Mouse (Mus musculus): Measurements from ENCODE around the gene Blvrb. TPM values are rescaled to one million over a fixed set of nuclear protein-coding genes. Genes with fewer than 3 reads are reported as not detected.

The Blvrb gene
- total and polyA plus RNA-seq, 3 experiments = 29.9 to 46.2 (median 31.7) TPM

DNA sequence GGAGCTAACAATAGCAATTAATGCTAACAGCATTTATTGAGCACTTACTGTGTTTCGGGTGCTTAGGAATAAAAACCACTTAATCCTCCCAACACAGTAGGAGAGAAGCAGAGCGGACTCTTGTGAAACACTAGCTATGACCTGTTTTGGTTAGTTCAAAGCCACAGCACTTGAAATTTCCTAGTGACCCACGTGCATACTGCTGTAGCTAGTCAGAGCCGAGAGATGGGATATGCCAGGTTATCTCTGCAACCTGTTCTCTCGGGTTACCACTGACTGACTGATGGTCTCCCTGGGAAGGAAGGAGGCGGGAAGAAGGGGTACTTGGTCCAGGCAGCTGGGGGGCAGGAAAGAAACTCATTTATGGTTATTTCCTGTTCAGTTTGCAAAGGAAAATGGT, 12.7 kb downstream of the Blvrb start:
- 73% methylated on average over 6 of the region's 6 CpGs for WGBS
- Histone ChIP-seq H3K4me3 (no peak overlapping the region), H3K27ac (no peak overlapping the region), H3K27me3 (ENCODE audit: control insufficient read depth, insufficient read depth, low read length) (no peaks in the 10 kb centered on the region), H3K36me3 (ENCODE audit: control insufficient read depth, insufficient read depth, low read length) (no peaks in the 10 kb centered on the region), H3K4me1 (ENCODE audit: control insufficient read depth, insufficient read depth, low read length) (no peaks in the 10 kb centered on the region), H3K79me2 (replicated peaks; ENCODE audit: control insufficient read depth, insufficient read depth, low read length) (no peaks in the 10 kb centered on the region), H3K9ac (ENCODE audit: low read depth, low read length) (no peak overlapping the region)
- DNase-seq = no peak
- TF ChIP-seq CTCF (IDR thresholded peaks at IDR 0.05) (no peak), EP300 (IDR thresholded peaks at IDR 0.05; ENCODE audit: insufficient read depth, low read depth, low read length) (no peak)
- intact Hi-C loops (cut with DNase I) = no loop called here

DNA sequence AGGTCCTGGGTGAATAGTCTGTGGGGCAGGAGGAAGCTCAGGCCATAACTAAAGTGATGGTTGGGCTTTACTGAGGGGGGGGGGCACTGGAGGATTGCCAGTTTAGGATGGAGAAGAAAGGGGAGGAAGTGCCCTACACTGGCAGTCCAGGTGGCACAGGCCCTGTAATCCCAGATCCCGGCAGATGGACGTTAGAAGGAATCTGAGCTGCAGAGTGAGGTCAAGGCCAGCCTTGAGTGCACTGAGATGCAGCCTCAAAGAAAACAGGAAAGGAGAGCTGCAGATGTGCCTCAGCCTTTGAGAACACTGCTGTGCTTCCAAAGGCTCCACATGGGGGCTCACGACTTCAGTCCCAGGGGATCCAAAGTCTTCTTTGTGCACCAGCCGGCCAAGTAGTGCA, 19.9 kb downstream of the Blvrb start:
- no peak overlapping the region for H3K27ac ChIP-seq
- no peaks in the 10 kb centered on the region for H3K36me3 ChIP-seq (ENCODE audit: control insufficient read depth, insufficient read depth, low read length)
- H3K4me3 ChIP-seq = no peak overlapping the region
- H3K9ac ChIP-seq (ENCODE audit: low read depth, low read length) = no peak overlapping the region
- WGBS = 31% methylated on average over 4 of the region's 4 CpGs
- intact Hi-C loops (cut with DNase I) = no loop called here
- H3K27me3 ChIP-seq (ENCODE audit: control insufficient read depth, insufficient read depth, low read length) = no peaks in the 10 kb centered on the region
- no peaks in the 10 kb centered on the region for H3K4me1 ChIP-seq (ENCODE audit: control insufficient read depth, insufficient read depth, low read length)
- H3K79me2 ChIP-seq (replicated peaks; ENCODE audit: control insufficient read depth, insufficient read depth, low read length) = no peaks in the 10 kb centered on the region
- TF ChIP-seq POLR2A (IDR thresholded peaks at IDR 0.05; ENCODE audit: insufficient read depth, low read depth, low read length) (no peak), EP300 (IDR thresholded peaks at IDR 0.05; ENCODE audit: insufficient read depth, low read depth, low read length) (no peak), CTCF (IDR thresholded peaks at IDR 0.05) (no peak)
- no peak for DNase-seq

DNA sequence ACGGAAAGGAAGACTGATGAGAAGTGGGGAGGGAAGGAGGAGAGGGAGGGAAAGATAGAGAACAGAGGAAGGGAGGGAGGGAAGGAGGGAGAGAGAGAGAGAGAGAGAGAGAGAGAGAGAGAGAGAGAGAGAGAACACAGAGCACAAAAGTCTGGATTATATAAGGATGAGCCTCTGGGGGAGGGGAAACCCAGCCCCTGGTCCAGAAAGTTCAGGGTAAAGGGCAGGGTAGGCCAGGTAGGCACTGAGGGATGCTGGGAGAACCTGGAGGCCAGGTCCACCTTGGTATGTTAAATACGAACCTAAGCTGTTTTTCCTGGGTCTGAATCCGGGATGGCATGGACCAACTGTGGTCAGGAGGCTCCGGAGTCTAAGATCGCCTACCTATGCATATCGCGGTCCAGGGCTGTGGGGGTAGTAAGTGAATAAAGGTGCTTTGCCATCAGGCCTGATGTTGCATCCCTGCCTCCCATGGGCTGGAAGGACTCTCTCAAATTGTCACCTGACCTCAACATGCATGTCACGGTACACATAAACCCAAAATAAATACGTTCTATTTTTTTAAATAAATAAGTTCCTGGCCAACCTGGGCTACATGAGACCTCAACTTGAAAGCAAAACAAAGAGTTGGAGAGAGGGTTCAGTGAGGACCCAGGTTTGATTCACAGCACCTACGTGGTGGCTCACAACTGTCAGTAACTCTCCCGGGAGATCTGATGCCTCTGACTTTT, 23.8 kb downstream of the Blvrb start:
- Histone ChIP-seq H3K27me3 (ENCODE audit: control insufficient read depth, insufficient read depth, low read length) (no peaks in the 10 kb centered on the region), H3K36me3 (ENCODE audit: control insufficient read depth, insufficient read depth, low read length) (peaks cover 2% of the 10 kb centered on the region; the same call in 1 of the 2 replicates), H3K9ac (ENCODE audit: low read depth, low read length) (no peak overlapping the region), H3K4me3 (no peak overlapping the region), H3K27ac (no peak overlapping the region), H3K4me1 (ENCODE audit: control insufficient read depth, insufficient read depth, low read length) (peaks cover 4% of the 10 kb centered on the region), H3K79me2 (replicated peaks; ENCODE audit: control insufficient read depth, insufficient read depth, low read length) (no peaks in the 10 kb centered on the region)
- TF ChIP-seq CTCF (IDR thresholded peaks at IDR 0.05) (no peak), EP300 (IDR thresholded peaks at IDR 0.05; ENCODE audit: insufficient read depth, low read depth, low read length) (no peak), POLR2A (IDR thresholded peaks at IDR 0.05; ENCODE audit: insufficient read depth, low read depth, low read length) (no peak)
- intact Hi-C loops (cut with DNase I) = loop anchor here (1.0 to 10.0 kb wide), 3 partner anchors 23 to 307 kb away; partner anchors contain the start of genes Egln2 and Ltbp4
- 89% methylated on average over 11 of the region's 11 CpGs for WGBS
- peak in 1 of 2 experiments; percentile 2 for DNase-seq

DNA sequence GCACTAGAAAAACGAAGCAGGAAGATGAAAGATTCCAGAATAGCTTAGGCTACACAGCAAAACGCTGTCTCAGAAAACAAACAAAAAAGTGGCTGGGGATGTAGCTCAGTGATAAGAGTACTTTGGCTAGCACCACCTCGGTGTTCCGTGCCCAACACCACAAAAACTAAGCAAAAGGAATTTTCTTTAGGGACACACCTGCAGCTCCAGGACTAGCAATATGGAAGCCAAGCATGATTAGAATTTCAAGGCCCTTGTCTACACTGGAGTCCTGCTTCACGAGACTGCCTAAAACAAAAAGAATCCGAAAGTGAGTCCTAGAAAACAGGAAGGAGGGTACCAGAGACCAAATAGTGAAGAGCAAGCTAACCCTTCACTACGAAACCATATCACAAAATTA, 24.8 kb downstream of the Blvrb start:
- peaks cover 4% of the 10 kb centered on the region for H3K4me1 ChIP-seq (ENCODE audit: control insufficient read depth, insufficient read depth, low read length)
- H3K79me2 ChIP-seq (replicated peaks; ENCODE audit: control insufficient read depth, insufficient read depth, low read length) = no peaks in the 10 kb centered on the region
- WGBS = 6% methylated on average over 7 of the region's 7 CpGs
- 0 out of 2 replicates have a peak overlapping the region, but pooled peaks have one; percentile 8 for H3K9ac ChIP-seq (ENCODE audit: low read depth, low read length)
- no peaks in the 10 kb centered on the region for H3K27me3 ChIP-seq (ENCODE audit: control insufficient read depth, insufficient read depth, low read length)
- TF ChIP-seq EP300 (IDR thresholded peaks at IDR 0.05; ENCODE audit: insufficient read depth, low read depth, low read length) = no peak
- TF ChIP-seq CTCF (IDR thresholded peaks at IDR 0.05) = no peak
- no peak for TF ChIP-seq POLR2A (IDR thresholded peaks at IDR 0.05; ENCODE audit: insufficient read depth, low read depth, low read length)
- H3K27ac ChIP-seq = peak overlapping the region; percentile 89
- H3K4me3 ChIP-seq = peak overlapping the region; percentile 90
- DNase-seq = peak in 1 of 2 experiments; percentile 28
- intact Hi-C loops (cut with DNase I) = loop anchor here (1.0 to 10.0 kb wide), 3 partner anchors 24 to 308 kb away; partner anchors contain the start of genes Egln2 and Ltbp4
- peaks cover 2% of the 10 kb centered on the region; the same call in 1 of the 2 replicates for H3K36me3 ChIP-seq (ENCODE audit: control insufficient read depth, insufficient read depth, low read length)

DNA sequence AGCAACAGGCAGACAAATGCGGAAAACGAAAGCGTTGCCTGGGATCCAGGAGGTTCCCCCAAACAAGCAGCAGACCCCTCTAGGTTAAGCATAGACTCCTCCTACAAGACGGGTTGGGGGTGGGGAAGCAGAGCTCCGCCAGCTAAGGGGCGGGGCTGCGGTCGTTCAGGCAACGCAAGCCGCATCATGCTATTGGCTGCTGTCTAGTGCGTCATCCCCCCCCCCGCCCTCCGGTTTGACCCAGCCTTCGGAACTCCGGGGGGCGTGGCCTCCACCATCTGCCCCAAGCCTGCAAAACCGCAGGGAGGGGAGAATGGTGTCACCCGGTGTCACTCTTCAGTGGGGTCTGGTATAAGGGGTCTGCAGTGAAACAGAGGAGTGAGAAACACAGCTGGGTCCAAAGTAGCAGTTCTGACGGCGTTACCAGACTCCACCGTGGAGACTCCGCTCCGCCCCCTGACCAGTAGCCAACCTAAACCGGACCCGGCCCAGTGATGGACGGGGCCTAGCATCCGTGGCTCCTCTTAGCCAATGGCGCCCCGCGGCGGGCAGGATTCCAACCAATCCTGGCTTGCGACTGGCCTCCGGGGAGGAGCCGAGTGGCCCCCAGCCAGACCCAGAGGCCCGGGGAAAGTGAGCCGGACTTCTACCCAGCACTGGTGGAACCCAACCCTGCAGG, 25.5 kb downstream of the Blvrb start, which contains the start of gene Sertad3:
TSS of gene Sertad3 (plus strand) at position 613 of the 679 bp plus-strand sequence.
- TF ChIP-seq POLR2A (IDR thresholded peaks at IDR 0.05; ENCODE audit: insufficient read depth, low read depth, low read length) (peak; percentile 90), EP300 (IDR thresholded peaks at IDR 0.05; ENCODE audit: insufficient read depth, low read depth, low read length) (no peak)
- Histone ChIP-seq H3K27ac (peak within 1 kb of the TSS; percentile 89), H3K79me2 (replicated peaks; ENCODE audit: control insufficient read depth, insufficient read depth, low read length) (no peaks in the 10 kb centered on the region), H3K4me1 (ENCODE audit: control insufficient read depth, insufficient read depth, low read length) (peaks cover 4% of the 10 kb centered on the region), H3K36me3 (ENCODE audit: control insufficient read depth, insufficient read depth, low read length) (peaks cover 2% of the 10 kb centered on the region; the same call in 1 of the 2 replicates), H3K9ac (ENCODE audit: low read depth, low read length) (peak within 1 kb of the TSS; percentile 81), H3K4me3 (peak within 1 kb of the TSS; percentile 90), H3K27me3 (ENCODE audit: control insufficient read depth, insufficient read depth, low read length) (no peaks in the 10 kb centered on the region)
- WGBS = under 1% methylated on average over 36 of the region's 36 CpGs
- peak; percentile 99 for DNase-seq
- intact Hi-C loops (cut with DNase I) = loop anchor here (5.0 to 10.0 kb wide), 2 partner anchors 136 to 308 kb away; partner anchors contain the start of genes Egln2 and Ltbp4

Data from heart, adult 2 months (tissue).